In the genomic region with DNA sequence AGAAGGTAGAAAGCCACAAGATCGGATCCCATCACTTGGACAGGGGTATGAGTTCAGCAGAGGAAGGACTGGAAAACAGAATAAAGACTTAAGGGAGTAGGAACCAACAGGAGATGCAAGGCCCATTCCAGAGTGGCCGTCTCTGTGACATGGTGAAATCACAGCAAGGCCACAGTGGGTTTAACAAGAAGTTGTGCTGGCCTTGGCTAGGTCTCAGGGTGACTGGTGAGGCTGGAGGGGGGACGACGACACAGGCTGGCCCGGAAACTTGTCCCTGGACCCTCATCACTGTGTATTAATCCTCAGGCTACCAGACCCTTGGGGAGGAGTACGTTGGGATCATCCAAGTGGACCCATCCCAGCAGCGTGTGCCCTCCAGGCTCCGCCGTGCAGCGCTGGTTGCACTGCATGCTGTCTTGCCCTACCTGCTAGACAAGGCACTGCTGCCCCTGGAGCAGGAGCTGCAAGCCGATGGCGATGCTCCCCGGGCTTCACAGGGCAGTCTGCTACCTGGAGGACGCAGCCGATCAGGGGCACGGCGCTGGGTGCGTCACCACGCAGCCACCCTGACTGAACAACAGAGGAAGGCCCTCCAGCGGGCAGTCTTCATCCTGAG, we compare ENCODE assay signal across 13 mouse cellular contexts. TPM values are rescaled to one million over a fixed set of nuclear protein-coding genes. Genes with fewer than 3 reads are reported as not detected.
DNase-seq lines count a peak whose midpoint lies in the region; ATAC-seq lines count a peak whose summit lies in the region.
"Had no signal": no experiment of that assay in that cellular context is flagged by ENCODE, and none has a peak within 500 bp of the region (broad histone marks: within the 10 kb centered on the region; RNA-seq: fewer than 3 reads in every experiment).

No protein-coding gene starts in this region.

- peaks cover 52% of the 10 kb centered on the region for H3K36me3 ChIP-seq in hindbrain, embryonic 10.5 days
- H3K36me3 ChIP-seq in hindbrain, embryonic 14.5 days (replicated peaks; ENCODE audit: control insufficient read depth, insufficient read depth): peaks cover 52% of the 10 kb centered on the region
- H3K36me3 ChIP-seq in neural tube, embryonic 12.5 days: peaks cover 50% of the 10 kb centered on the region
- H3K36me3 ChIP-seq in neural tube, embryonic 15.5 days: peaks cover 52% of the 10 kb centered on the region

- H3K9ac ChIP-seq in hindbrain, embryonic 14.5 days: no peak overlapping the region
- H3K9ac ChIP-seq in neural tube, embryonic 12.5 days: no peak overlapping the region
- no peak overlapping the region; the same call in 1 of the 2 replicates for H3K9ac ChIP-seq in neural tube, embryonic 15.5 days (replicated peaks)

- H3K4me1 ChIP-seq in hindbrain, embryonic 10.5 days (replicated peaks): peaks cover 42% of the 10 kb centered on the region
- H3K4me1 ChIP-seq in hindbrain, embryonic 14.5 days (replicated peaks; ENCODE audit: control insufficient read depth, insufficient read depth, low read length): peaks cover 5% of the 10 kb centered on the region; the same call in 1 of the 2 replicates
- H3K4me1 ChIP-seq in neural tube, embryonic 12.5 days: peaks cover 17% of the 10 kb centered on the region
- H3K4me1 ChIP-seq in neural tube, embryonic 15.5 days: peaks cover 34% of the 10 kb centered on the region

- H3K27ac ChIP-seq in hindbrain, embryonic 10.5 days: no peak overlapping the region
- H3K27ac ChIP-seq in hindbrain, embryonic 14.5 days: no peak overlapping the region
- no peak overlapping the region for H3K27ac ChIP-seq in neural tube, embryonic 12.5 days
- H3K27ac ChIP-seq in neural tube, embryonic 15.5 days (replicated peaks): no peak overlapping the region
- H3K27ac ChIP-seq: embryonic facial prominence, embryonic 12.5 days had no signal

- 94% methylated on average over 20 of the region's 20 CpGs for WGBS in hindbrain, embryonic 10.5 days
- WGBS in hindbrain, embryonic 14.5 days: 94% methylated on average over 20 of the region's 20 CpGs
- 93% methylated on average over 20 of the region's 20 CpGs for WGBS in neural tube, embryonic 12.5 days
- WGBS in neural tube, embryonic 15.5 days: 92% methylated on average over 20 of the region's 20 CpGs

- H3K4me2 ChIP-seq in hindbrain, embryonic 14.5 days (replicated peaks): no peak overlapping the region
- peak overlapping the region; percentile 81; the same call in 1 of the 2 replicates for H3K4me2 ChIP-seq in neural tube, embryonic 12.5 days (replicated peaks)
- H3K4me2 ChIP-seq in neural tube, embryonic 15.5 days: peak overlapping the region; percentile 73

- H3K9me3 ChIP-seq in hindbrain, embryonic 10.5 days: no peaks in the 10 kb centered on the region
- H3K9me3 ChIP-seq in hindbrain, embryonic 14.5 days (ENCODE audit: control insufficient read depth, low read length): no peaks in the 10 kb centered on the region
- no peaks in the 10 kb centered on the region for H3K9me3 ChIP-seq in neural tube, embryonic 12.5 days
- H3K9me3 ChIP-seq in neural tube, embryonic 15.5 days (replicated peaks): no peaks in the 10 kb centered on the region
- H3K9me3 ChIP-seq: embryonic facial prominence, embryonic 12.5 days had no signal

- DNase-seq in adrenal gland, adult 2 months: peak; percentile 28
- no peak for DNase-seq in adrenal gland, adult 18-20 months (ENCODE audit: low spot score in 2 of 2)
- DNase-seq in hindbrain, embryonic 10.5 days (ENCODE audit: low spot score): no peak
- DNase-seq in hindbrain, embryonic 14.5 days (ENCODE audit: low spot score): no peak
- DNase-seq in neural tube, embryonic 10.5 days (ENCODE audit: extremely low spot score, low spot score): no peak
- DNase-seq in gastrocnemius, postnatal 10 days: no peak
- DNase-seq: heart, postnatal 14 days; right cerebral cortex, postnatal 14 days had no signal

- H3K4me3 ChIP-seq in hindbrain, embryonic 10.5 days: peak overlapping the region; percentile 79; the same call in 1 of the 2 replicates
- no peak overlapping the region for H3K4me3 ChIP-seq in hindbrain, embryonic 14.5 days (replicated peaks; ENCODE audit: low read length)
- no peak overlapping the region for H3K4me3 ChIP-seq in neural tube, embryonic 12.5 days
- H3K4me3 ChIP-seq in neural tube, embryonic 15.5 days (replicated peaks): no peak overlapping the region

- H3K27me3 ChIP-seq in hindbrain, embryonic 10.5 days (ENCODE audit: insufficient read depth, poor library complexity, severe bottlenecking): peaks cover 3% of the 10 kb centered on the region; the same call in 1 of the 2 replicates
- no peaks in the 10 kb centered on the region for H3K27me3 ChIP-seq in hindbrain, embryonic 14.5 days (ENCODE audit: control insufficient read depth, insufficient read depth, low read length)
- H3K27me3 ChIP-seq in neural tube, embryonic 12.5 days (replicated peaks): no peaks in the 10 kb centered on the region
- H3K27me3 ChIP-seq in neural tube, embryonic 15.5 days (replicated peaks): no peaks in the 10 kb centered on the region
- H3K27me3 ChIP-seq: embryonic facial prominence, embryonic 12.5 days had no signal

- ATAC-seq in hindbrain, embryonic 14.5 days (ENCODE audit: low FRiP score): no peak
- no peak for ATAC-seq in neural tube, embryonic 12.5 days (ENCODE audit: low FRiP score, low read depth)
- ATAC-seq in neural tube, embryonic 15.5 days (ENCODE audit: low FRiP score): no peak

RNA-seq across cellular contexts. Expression of gene Pex10, which starts 1.6 kb away (rescaled TPM):
- 10 to 100 TPM; 17.9 to 23.9 TPM for total RNA-seq in adrenal gland, adult 2 months (2021)
- 37.4 and 46.2 TPM in 2 replicates for polyA plus RNA-seq in adrenal gland, adult 2 months (2012; rRNA removed)
- 10 to 100 TPM; 18.2 to 20.3 TPM for total RNA-seq in adrenal gland, adult 18-20 months (2021)
- polyA plus RNA-seq in hindbrain, embryonic 10.5 days (2016; fragmentation: Nextera tagmentation; extraction: Ambion mirVana): 19.9 and 21.4 TPM in 2 replicates
- 5.4 and 7.0 TPM in 2 replicates for polyA plus RNA-seq in hindbrain, embryonic 14.5 days (2014; fragmentation: Nextera tagmentation; extraction: Ambion mirVana)
- 16.6 and 17.3 TPM in 2 replicates for polyA plus RNA-seq in neural tube, embryonic 12.5 days (2016; fragmentation: Nextera tagmentation; extraction: Ambion mirVana)
- 22.3 and 23.5 TPM in 2 replicates for polyA plus RNA-seq in neural tube, embryonic 15.5 days (2015; fragmentation: Nextera tagmentation; extraction: Ambion mirVana)
- 10 to 100 TPM; 10.5 to 13.6 TPM for total RNA-seq in gastrocnemius, postnatal 10 days (2021)

RNA-seq across cellular contexts. Expression of gene Plch2, which starts 11.9 kb away (rescaled TPM):
- total RNA-seq in adrenal gland, adult 2 months (2021): under 1 TPM; 0.40 to 0.83 TPM
- 4.4 and 4.8 TPM in 2 replicates for polyA plus RNA-seq in adrenal gland, adult 2 months (2012; rRNA removed)
- under 1 TPM; 0.33 to 0.35 TPM for total RNA-seq in adrenal gland, adult 18-20 months (2021)
- polyA plus RNA-seq in hindbrain, embryonic 10.5 days (2016; fragmentation: Nextera tagmentation; extraction: Ambion mirVana): 2.1 and 2.6 TPM in 2 replicates
- 13.4 and 13.8 TPM in 2 replicates for polyA plus RNA-seq in hindbrain, embryonic 14.5 days (2014; fragmentation: Nextera tagmentation; extraction: Ambion mirVana)
- 4.1 TPM in 2 replicates for polyA plus RNA-seq in neural tube, embryonic 12.5 days (2016; fragmentation: Nextera tagmentation; extraction: Ambion mirVana)
- polyA plus RNA-seq in neural tube, embryonic 15.5 days (2015; fragmentation: Nextera tagmentation; extraction: Ambion mirVana): 16.0 and 18.7 TPM in 2 replicates
- under 1 TPM; 0.09 to 0.14 TPM for total RNA-seq in gastrocnemius, postnatal 10 days (2021)
- total RNA-seq: liver, adult 2 months; monocyte, adult 5-6 weeks had no signal

RNA-seq across cellular contexts. Expression of gene Rer1, which starts 17.7 kb away (rescaled TPM):
- total RNA-seq in adrenal gland, adult 2 months (2021): 100 to 1,000 TPM; 114 to 115 TPM
- 49.1 and 58.4 TPM in 2 replicates for polyA plus RNA-seq in adrenal gland, adult 2 months (2012; rRNA removed)
- 100 to 1,000 TPM in 1 of 2 experiments, 10 to 100 TPM in 1; 95.4 to 109 TPM for total RNA-seq in adrenal gland, adult 18-20 months (2021)
- polyA plus RNA-seq in hindbrain, embryonic 10.5 days (2016; fragmentation: Nextera tagmentation; extraction: Ambion mirVana): 138 and 144 TPM in 2 replicates
- polyA plus RNA-seq in hindbrain, embryonic 14.5 days (2014; fragmentation: Nextera tagmentation; extraction: Ambion mirVana): 145 and 148 TPM in 2 replicates
- 135 and 137 TPM in 2 replicates for polyA plus RNA-seq in neural tube, embryonic 12.5 days (2016; fragmentation: Nextera tagmentation; extraction: Ambion mirVana)
- 130 and 139 TPM in 2 replicates for polyA plus RNA-seq in neural tube, embryonic 15.5 days (2015; fragmentation: Nextera tagmentation; extraction: Ambion mirVana)
- total RNA-seq in gastrocnemius, postnatal 10 days (2021): 10 to 100 TPM; 49.0 to 58.1 TPM

RNA-seq across cellular contexts. Expression of gene Morn1, which starts 17.9 kb away (rescaled TPM):
- total RNA-seq in adrenal gland, adult 2 months (2021): 1 to 10 TPM; 5.5 to 5.9 TPM
- polyA plus RNA-seq in adrenal gland, adult 2 months (2012; rRNA removed): 14.2 and 18.8 TPM in 2 replicates
- 1 to 10 TPM; 6.6 to 9.8 TPM for total RNA-seq in adrenal gland, adult 18-20 months (2021)
- polyA plus RNA-seq in hindbrain, embryonic 10.5 days (2016; fragmentation: Nextera tagmentation; extraction: Ambion mirVana): 4.4 and 6.0 TPM in 2 replicates
- polyA plus RNA-seq in hindbrain, embryonic 14.5 days (2014; fragmentation: Nextera tagmentation; extraction: Ambion mirVana): 6.1 and 8.7 TPM in 2 replicates
- polyA plus RNA-seq in neural tube, embryonic 12.5 days (2016; fragmentation: Nextera tagmentation; extraction: Ambion mirVana): 6.0 and 6.1 TPM in 2 replicates
- polyA plus RNA-seq in neural tube, embryonic 15.5 days (2015; fragmentation: Nextera tagmentation; extraction: Ambion mirVana): 6.4 and 6.7 TPM in 2 replicates
- total RNA-seq in gastrocnemius, postnatal 10 days (2021): 1 to 10 TPM; 2.6 to 4.3 TPM
- total RNA-seq: monocyte, adult 5-6 weeks had no signal
